Mouse (Mus musculus): Measurements from ENCODE around the gene Tesk2. TPM values are rescaled to one million over a fixed set of nuclear protein-coding genes. Genes with fewer than 3 reads are reported as not detected.

Gene Tesk2
- total and polyA plus RNA-seq, 3 experiments: 1.3 to 6.6 (median 4.8) TPM

GRCm38 (mm10) chr4:116708791-116709390, 11.9 kb upstream of the Tesk2 start:
- H3K36me3 ChIP-seq (replicated peaks): peaks cover 46% of the 10 kb centered on the region
- ATAC-seq (ENCODE audit: extremely low read depth, insufficient number of reproducible peaks, low FRiP score, poor library complexity, severe bottlenecking) (no peak), DNase-seq (ENCODE audit: low spot score) (peak; percentile 45)
- TF ChIP-seq CTCF (IDR thresholded peaks at IDR 0.05; ENCODE audit: low read depth, low read length) (no peak), TAL1 (conservative IDR thresholded peaks at IDR 0.05; ENCODE audit: low read depth, low read length) (no peak), GATA1 (IDR thresholded peaks at IDR 0.05; ENCODE audit: borderline replicate concordance, low read length) (no peak), POLR2AphosphoS5 (IDR thresholded peaks at IDR 0.05; ENCODE audit: insufficient replicate concordance, low read depth, low read length) (no peak), GATA2 (IDR thresholded peaks at IDR 0.05; ENCODE audit: borderline replicate concordance, low read depth, low read length) (no peak)
- H3K4me1 ChIP-seq (ENCODE audit: insufficient read depth, low read depth, low read length): peaks cover 26% of the 10 kb centered on the region
- no peaks in the 10 kb centered on the region for H3K27me3 ChIP-seq (ENCODE audit: insufficient read depth, low read length)
- H3K9me3 ChIP-seq (replicated peaks): no peaks in the 10 kb centered on the region
- peak overlapping the region; percentile 72 for H3K4me3 ChIP-seq (ENCODE audit: low read depth, low read length)

GRCm38 (mm10) chr4:116710154-116710553, 10.6 kb upstream of the Tesk2 start:
- H3K4me3 ChIP-seq (ENCODE audit: low read depth, low read length): no peak overlapping the region
- no peaks in the 10 kb centered on the region for H3K27me3 ChIP-seq (ENCODE audit: insufficient read depth, low read length)
- peaks cover 45% of the 10 kb centered on the region for H3K36me3 ChIP-seq (replicated peaks)
- TF ChIP-seq CTCF (IDR thresholded peaks at IDR 0.05; ENCODE audit: low read depth, low read length) (no peak), TAL1 (conservative IDR thresholded peaks at IDR 0.05; ENCODE audit: low read depth, low read length) (no peak), GATA1 (IDR thresholded peaks at IDR 0.05; ENCODE audit: borderline replicate concordance, low read length) (no peak), POLR2AphosphoS5 (IDR thresholded peaks at IDR 0.05; ENCODE audit: insufficient replicate concordance, low read depth, low read length) (no peak), GATA2 (IDR thresholded peaks at IDR 0.05; ENCODE audit: borderline replicate concordance, low read depth, low read length) (no peak)
- DNase-seq (ENCODE audit: low spot score) (no peak), ATAC-seq (ENCODE audit: extremely low read depth, insufficient number of reproducible peaks, low FRiP score, poor library complexity, severe bottlenecking) (no peak)
- no peaks in the 10 kb centered on the region for H3K9me3 ChIP-seq (replicated peaks)
- H3K4me1 ChIP-seq (ENCODE audit: insufficient read depth, low read depth, low read length): peaks cover 26% of the 10 kb centered on the region

- TF ChIP-seq TAL1 (conservative IDR thresholded peaks at IDR 0.05; ENCODE audit: low read depth, low read length) (no peak), GATA1 (IDR thresholded peaks at IDR 0.05; ENCODE audit: borderline replicate concordance, low read length) (no peak), POLR2AphosphoS5 (IDR thresholded peaks at IDR 0.05; ENCODE audit: insufficient replicate concordance, low read depth, low read length) (no peak), GATA2 (IDR thresholded peaks at IDR 0.05; ENCODE audit: borderline replicate concordance, low read depth, low read length) (no peak), CTCF (IDR thresholded peaks at IDR 0.05; ENCODE audit: low read depth, low read length) (no peak)
- Histone ChIP-seq H3K4me3 (ENCODE audit: low read depth, low read length) (no peak overlapping the region), H3K36me3 (replicated peaks) (peaks cover 55% of the 10 kb centered on the region), H3K27me3 (ENCODE audit: insufficient read depth, low read length) (no peaks in the 10 kb centered on the region), H3K4me1 (ENCODE audit: insufficient read depth, low read depth, low read length) (peaks cover 14% of the 10 kb centered on the region), H3K9me3 (replicated peaks) (no peaks in the 10 kb centered on the region)
- no peak for ATAC-seq (ENCODE audit: extremely low read depth, insufficient number of reproducible peaks, low FRiP score, poor library complexity, severe bottlenecking)
- no peak for DNase-seq (ENCODE audit: low spot score)
These were observed 8.2 kb upstream of the Tesk2 start for GRCm38 (mm10) chr4:116712536-116712935.

- peak; percentile 26 for DNase-seq (ENCODE audit: low spot score)
- no peak for TF ChIP-seq GATA2 (IDR thresholded peaks at IDR 0.05; ENCODE audit: borderline replicate concordance, low read depth, low read length)
- TF ChIP-seq TAL1 (conservative IDR thresholded peaks at IDR 0.05; ENCODE audit: low read depth, low read length): no peak
- no peak for TF ChIP-seq POLR2AphosphoS5 (IDR thresholded peaks at IDR 0.05; ENCODE audit: insufficient replicate concordance, low read depth, low read length)
- peak; percentile 47 for TF ChIP-seq CTCF (IDR thresholded peaks at IDR 0.05; ENCODE audit: low read depth, low read length)
- TF ChIP-seq GATA1 (IDR thresholded peaks at IDR 0.05; ENCODE audit: borderline replicate concordance, low read length): no peak
- Histone ChIP-seq H3K4me3 (ENCODE audit: low read depth, low read length) (no peak overlapping the region), H3K4me1 (ENCODE audit: insufficient read depth, low read depth, low read length) (peaks cover 24% of the 10 kb centered on the region), H3K27me3 (ENCODE audit: insufficient read depth, low read length) (no peaks in the 10 kb centered on the region), H3K36me3 (replicated peaks) (peaks cover 19% of the 10 kb centered on the region), H3K9me3 (replicated peaks) (no peaks in the 10 kb centered on the region)
- no peak for ATAC-seq (ENCODE audit: extremely low read depth, insufficient number of reproducible peaks, low FRiP score, poor library complexity, severe bottlenecking)
These were observed 1.4 kb upstream of the Tesk2 start for GRCm38 (mm10) chr4:116719396-116719795.

GRCm38 (mm10) chr4:116721098-116721628, 415 bp downstream of the Tesk2 start:
- H3K9me3 ChIP-seq (replicated peaks): no peaks in the 10 kb centered on the region
- no peak for DNase-seq (ENCODE audit: low spot score)
- H3K27me3 ChIP-seq (ENCODE audit: insufficient read depth, low read length): no peaks in the 10 kb centered on the region
- peaks cover 24% of the 10 kb centered on the region for H3K4me1 ChIP-seq (ENCODE audit: insufficient read depth, low read depth, low read length)
- TF ChIP-seq GATA1 (IDR thresholded peaks at IDR 0.05; ENCODE audit: borderline replicate concordance, low read length): no peak
- no peak for TF ChIP-seq CTCF (IDR thresholded peaks at IDR 0.05; ENCODE audit: low read depth, low read length)
- TF ChIP-seq GATA2 (IDR thresholded peaks at IDR 0.05; ENCODE audit: borderline replicate concordance, low read depth, low read length): no peak
- TF ChIP-seq TAL1 (conservative IDR thresholded peaks at IDR 0.05; ENCODE audit: low read depth, low read length): no peak
- TF ChIP-seq POLR2AphosphoS5 (IDR thresholded peaks at IDR 0.05; ENCODE audit: insufficient replicate concordance, low read depth, low read length): no peak
- H3K4me3 ChIP-seq (ENCODE audit: low read depth, low read length): peak overlapping the region; percentile 79
- H3K36me3 ChIP-seq (replicated peaks): peaks cover 5% of the 10 kb centered on the region
- ATAC-seq (ENCODE audit: extremely low read depth, insufficient number of reproducible peaks, low FRiP score, poor library complexity, severe bottlenecking): no peak

- H3K9me3 ChIP-seq (replicated peaks): no peaks in the 10 kb centered on the region
- H3K27me3 ChIP-seq (ENCODE audit: insufficient read depth, low read length): no peaks in the 10 kb centered on the region
- DNase-seq (ENCODE audit: low spot score) (no peak), ATAC-seq (ENCODE audit: extremely low read depth, insufficient number of reproducible peaks, low FRiP score, poor library complexity, severe bottlenecking) (no peak)
- H3K36me3 ChIP-seq (replicated peaks): no peaks in the 10 kb centered on the region
- TF ChIP-seq CTCF (IDR thresholded peaks at IDR 0.05; ENCODE audit: low read depth, low read length) (no peak), GATA2 (IDR thresholded peaks at IDR 0.05; ENCODE audit: borderline replicate concordance, low read depth, low read length) (no peak), TAL1 (conservative IDR thresholded peaks at IDR 0.05; ENCODE audit: low read depth, low read length) (no peak), POLR2AphosphoS5 (IDR thresholded peaks at IDR 0.05; ENCODE audit: insufficient replicate concordance, low read depth, low read length) (no peak), GATA1 (IDR thresholded peaks at IDR 0.05; ENCODE audit: borderline replicate concordance, low read length) (no peak)
- no peak overlapping the region for H3K4me3 ChIP-seq (ENCODE audit: low read depth, low read length)
- H3K4me1 ChIP-seq (ENCODE audit: insufficient read depth, low read depth, low read length): peaks cover 24% of the 10 kb centered on the region
These were observed 1.5 kb downstream of the Tesk2 start for GRCm38 (mm10) chr4:116722230-116722629.

Measured in G1E (cell line).